Mouse (Mus musculus) CH12F3 (cell line): ENCODE data around the gene Gngt1.

Source experiments
- in situ Hi-C: fragments of 300-500 bp; cut with MboI; formaldehyde crosslinking; loops from 2 replicates; pipeline ENCODE4 v1.14.3; 2020; ENCODE audit warnings: low sequenced_read_pairs

The Gngt1 gene

DNA sequence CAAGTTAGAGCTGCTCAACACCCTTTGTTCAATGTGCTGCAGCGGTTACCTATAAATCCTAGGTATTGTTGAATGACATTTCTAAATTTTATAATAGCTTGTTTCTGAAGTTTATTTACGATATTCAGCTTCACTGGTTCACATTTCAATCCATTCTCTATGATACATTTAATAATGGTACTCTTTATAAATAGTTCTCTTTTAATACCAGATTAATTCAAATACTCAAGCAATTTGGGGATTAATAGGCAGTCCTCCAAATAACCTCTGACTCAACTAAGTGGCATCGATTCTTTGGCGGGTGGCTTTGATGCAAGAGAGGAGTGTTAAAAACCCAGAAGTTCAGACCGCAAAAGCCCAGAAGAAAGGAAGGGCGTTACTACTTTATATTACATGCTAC is at the start of gene Gngt1:
Gene Gngt1 (plus strand): TSS at position 301 of the 400 bp plus-strand sequence.
- in situ Hi-C loops: no loop called here

DNA sequence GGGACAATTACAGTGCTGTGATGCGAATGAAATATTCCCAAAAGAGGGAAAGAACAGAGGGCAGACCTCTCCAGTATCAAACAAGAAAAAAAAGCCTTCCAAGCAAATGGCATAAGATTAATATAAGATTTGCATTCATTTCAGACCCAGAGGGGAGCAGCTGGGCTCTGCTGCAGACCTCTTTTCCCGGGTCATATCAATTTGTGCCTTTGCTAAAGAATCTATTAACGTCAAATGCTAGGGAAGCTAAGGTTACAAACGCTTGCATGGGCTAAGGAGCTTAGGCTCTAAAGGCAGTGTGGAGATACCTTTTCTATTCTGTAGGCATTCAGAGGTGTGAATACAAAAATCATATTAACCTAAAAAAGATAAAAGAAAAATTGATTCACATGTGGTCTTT is 38.6 kb upstream of the Gngt1 start:
- in situ Hi-C loops: no loop called here

DNA sequence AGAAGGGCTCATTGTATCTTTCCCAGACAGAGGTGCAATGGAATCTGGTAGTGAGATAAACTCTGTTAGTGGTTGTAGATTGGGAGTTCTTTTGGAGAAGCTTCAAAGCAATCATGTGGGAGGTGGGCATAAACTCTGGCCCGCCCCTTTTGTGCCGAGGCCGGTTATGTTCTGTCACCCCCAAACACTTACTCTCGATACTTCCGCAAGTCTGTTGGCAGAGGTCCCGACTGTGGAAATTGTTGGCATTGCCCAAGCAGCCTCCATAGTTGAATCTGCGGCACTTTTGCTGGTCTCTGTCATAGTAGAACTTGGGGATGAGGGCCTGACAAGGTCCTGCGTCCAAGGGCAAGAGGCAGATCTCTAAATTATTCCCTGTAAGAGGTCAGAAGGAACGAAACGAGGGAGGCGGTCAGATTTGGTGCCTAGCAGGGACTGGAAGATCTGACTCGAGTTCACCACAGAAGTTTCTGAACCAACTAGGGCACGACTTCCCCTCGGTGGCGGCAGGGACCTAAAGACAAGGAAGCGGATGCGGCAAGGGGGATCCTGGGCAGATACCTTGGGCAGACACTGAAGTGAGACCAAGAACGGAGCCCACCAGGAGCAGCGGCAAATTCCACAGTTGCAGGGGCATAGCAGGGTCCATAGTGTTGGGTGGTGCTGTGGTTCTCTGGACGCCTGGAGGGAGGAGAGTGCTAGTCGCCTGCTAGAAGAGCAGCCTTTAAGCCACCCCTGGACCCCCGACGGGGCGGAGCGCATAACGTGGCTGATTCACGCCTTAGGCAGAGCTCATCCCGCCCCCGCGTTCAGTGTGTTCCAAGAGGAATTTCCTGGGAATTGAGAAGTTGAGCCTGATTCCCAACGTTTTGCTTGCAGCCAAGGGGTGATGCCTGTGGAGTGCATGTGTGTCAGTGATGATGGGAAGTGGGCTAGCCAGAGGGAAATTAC is 25.6 kb upstream of the Gngt1 start:
- in situ Hi-C loops: no loop called here

DNA sequence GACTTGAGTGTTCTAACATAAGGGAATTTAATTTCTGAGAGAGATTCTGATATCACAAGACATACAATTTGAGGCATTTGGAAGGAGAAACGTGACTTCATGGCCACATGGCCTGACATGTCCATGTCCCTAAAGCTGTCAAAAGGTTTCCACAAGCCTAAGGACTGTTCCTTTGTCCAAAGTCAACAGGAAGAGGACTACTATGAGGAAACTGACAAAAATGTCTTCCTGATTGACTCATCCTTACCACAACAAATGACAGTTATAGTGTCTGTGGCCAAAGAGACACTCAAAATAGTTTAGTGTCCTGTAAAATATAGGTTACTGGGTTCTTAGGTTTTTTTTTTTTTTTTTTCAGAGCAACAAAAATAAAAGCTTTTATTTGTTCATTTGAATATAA is 19.9 kb upstream of the Gngt1 start:
- in situ Hi-C loops: no loop called here

DNA sequence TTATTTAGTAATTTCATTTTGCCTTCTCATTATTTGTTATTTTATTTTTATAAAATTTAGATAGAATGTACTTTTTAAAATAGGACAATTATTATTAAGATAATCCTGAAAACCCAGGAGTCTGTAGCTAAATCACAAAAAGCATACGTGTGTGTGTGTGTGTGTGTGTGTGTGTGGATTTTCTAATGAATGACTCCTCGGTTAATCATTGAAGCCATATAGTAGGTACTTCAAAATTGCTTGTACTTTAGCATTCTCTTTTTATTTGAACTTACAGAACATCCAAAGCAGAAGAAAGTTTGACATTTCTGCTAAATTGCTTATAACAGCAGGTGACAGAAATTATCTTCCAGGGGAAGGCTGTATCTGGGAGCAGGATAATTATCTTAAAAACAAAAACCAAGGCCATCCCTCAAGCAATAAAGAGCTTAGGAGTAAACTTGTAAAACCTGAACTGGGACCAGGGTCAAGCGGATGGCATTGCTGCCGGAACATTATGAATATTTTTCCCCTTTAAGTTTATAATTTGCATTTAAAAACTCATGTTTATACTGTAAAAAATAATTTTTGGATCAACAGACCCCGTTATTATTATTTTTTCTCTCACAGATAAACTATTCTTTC is 10.8 kb upstream of the Gngt1 start:
- in situ Hi-C loops: no loop called here

DNA sequence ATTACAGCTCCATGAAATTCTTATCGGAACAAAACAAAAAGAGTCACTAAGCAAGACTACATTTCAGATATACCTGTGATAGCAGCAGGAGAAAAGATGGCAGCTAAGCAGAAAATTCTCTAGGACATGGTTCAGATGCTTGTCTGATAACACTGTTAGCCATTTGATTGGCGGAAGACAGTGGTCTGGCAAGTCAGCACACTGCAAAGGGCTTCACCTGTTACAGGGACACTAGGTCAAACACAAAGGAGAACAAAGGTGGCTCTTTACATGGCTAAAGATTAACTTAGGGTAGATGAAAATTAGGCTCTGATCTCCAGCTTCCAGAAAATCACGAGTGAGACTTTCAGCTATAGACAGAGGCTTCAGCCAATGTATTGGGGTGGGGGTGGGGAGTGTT is 4.8 kb upstream of the Gngt1 start, which contains the start of gene Tfpi2:
Gene Tfpi2 (minus strand): TSS at position 170 of the 400 bp plus-strand sequence.
- in situ Hi-C loops: no loop called here

DNA sequence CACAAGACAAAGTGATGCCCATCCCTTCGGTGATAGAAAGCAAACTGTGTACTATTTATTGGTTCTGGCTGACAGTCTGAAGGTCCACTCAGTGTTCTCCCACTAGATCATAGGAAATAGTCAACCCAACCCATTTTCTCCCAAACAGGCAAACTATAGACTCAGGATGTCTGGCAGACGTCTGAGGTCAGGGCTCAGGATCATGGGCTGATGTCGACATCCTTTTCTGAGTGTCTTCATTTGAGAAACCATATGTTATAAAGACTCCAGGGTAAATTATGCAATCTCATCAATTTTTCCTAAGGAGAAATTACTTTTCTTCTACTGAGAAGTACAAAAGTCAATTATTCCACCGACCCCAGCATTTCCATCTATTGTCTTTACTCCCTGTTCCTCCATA is 4.5 kb downstream of the Gngt1 start:
- in situ Hi-C loops: no loop called here

DNA sequence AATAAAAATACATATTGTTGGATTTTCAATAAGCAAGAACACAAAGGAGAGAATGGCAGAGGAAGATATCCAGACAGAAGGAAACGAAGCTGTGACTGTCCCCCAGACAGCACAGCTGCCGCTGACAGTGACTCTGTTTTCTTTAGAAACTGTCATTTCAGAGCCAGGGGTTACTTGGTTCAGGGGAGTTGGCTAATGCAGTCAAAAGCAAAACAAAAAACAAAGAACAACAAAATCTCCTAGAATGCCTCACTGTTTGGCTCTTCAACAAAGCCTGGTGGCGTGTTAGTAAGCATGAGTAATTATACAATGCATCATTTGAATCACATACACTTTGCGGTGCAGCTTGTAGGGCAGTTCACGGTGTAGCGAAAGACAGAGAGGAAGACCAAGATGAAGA is 5.7 kb downstream of the Gngt1 start:
- in situ Hi-C loops: no loop called here

DNA sequence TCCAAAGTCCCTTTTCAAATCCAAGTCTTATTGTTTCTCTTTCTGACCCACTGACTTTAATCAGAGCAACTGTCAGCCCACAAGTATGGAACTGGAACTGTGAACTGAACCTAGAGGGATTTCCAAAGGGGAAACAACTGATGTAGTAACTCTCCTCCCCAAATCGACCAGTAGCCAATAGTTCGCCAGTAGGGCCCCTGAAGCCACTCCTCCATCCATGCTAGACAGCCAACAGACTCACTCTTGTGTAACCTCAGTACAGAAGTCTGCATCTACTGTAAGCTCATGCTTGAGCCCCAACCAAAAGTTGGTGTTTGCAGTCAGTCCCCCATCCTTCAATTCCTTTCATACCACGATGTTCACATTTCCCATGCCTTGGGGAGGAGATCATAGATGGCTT is 7.1 kb downstream of the Gngt1 start:
- in situ Hi-C loops: no loop called here

DNA sequence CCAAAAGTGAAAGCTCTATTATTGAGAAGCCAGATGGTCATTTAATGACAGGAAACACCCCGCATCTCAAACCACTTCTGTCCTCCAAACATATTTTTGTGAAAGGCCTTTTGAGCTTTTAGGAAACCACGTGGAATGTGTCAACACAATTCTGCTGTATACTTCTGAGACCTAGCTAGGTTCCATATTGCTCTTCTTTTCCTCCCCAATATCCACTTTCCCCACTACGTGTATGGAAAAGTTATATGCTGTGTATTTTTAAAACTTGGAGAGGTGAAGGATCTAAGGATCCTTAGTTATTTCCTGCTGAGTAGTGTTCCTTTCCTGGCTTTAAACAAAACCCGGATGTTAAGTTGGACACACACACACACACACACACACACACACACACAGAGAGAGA is 9.9 kb downstream of the Gngt1 start:
- in situ Hi-C loops: no loop called here

DNA sequence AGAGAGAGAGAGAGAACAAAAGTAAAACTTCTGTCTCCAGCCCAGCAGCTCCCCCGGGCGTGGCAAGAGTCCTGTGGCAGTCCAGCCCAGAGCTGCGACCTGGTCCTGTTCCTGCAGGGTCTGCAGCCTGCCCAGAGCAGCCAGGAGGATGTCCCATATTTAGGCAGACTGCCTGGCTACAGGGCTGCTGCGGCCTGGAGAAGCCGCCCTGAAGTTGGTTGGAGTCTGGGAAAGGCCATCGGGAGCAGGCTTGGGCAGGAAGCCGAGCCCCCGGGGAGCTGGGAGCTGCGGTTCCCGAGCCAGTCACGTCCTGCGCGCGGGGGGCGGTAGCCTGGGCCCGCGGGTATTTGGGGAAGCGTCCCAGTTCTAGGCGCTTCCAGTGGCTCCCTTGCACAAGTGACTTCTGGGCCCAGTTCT is 10.3 kb downstream of the Gngt1 start, which contains the start of gene Gng11:
Gene Gng11 (plus strand): TSS at position 15 of the 417 bp plus-strand sequence.
- in situ Hi-C loops: no loop called here

DNA sequence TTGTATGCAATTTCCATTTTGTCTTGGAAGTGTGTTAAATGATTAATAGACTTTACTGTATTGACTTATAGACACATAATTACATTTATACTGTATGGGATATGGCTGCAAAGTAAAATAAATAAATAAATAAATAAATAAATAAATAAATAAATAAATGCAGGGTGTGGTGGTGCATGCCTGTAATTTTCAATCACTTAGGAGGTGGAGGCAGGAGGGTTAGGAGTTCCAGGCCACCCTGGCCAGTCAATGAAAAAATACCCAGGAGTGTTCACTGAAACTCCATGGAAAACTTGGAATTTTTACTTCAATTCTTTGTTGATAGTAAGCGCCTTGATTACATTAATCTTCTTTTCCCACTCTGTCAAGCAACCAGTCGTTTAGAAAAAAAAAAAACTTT is 11.2 kb downstream of the Gngt1 start:
- in situ Hi-C loops: no loop called here

DNA sequence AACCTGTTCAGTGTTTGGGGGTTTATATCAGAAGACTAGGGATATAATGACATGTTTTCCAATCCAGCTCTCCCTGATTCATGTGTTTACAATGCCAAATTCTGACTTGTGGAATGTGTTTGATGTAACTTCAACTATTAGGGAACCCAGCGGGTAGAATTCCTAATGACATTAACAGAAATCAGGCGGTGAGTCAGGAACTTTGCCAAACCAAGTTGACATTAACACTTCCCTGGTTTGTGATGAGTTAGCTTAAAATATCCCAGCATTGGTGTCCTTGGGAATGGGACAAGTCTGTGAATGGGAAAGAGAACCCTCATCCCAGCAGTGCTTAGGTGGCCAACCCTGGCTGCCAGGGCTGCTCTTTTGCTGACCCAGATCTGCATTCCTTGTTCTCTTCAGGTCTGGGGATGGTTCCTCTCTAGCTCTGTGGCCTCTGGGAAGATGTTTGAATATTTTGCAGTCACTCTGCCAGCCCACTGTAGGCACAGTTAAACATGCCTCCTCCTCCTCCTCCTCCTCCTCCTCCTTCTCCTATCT is 15.0 kb downstream of the Gngt1 start:
- in situ Hi-C loops: no loop called here

DNA sequence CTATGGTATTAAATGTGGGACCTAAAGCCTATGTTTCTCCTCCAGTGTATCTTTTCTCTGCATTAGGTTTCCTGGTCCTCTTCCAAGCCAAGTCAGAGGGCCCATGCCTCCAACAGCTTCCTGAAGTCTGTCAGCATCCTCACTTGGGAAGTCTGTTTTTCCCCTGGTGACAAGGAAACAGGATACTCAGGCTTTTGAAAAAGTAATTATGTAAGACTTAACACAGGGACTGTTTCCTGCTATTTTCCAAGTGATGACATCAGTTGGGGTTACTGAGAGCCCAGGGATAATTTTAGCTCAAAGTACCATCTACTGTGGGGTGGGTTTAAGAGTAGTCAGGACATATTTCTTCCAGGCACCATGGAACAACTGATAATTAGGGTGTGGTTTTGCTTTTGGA is 16.0 kb downstream of the Gngt1 start:
- in situ Hi-C loops: no loop called here

DNA sequence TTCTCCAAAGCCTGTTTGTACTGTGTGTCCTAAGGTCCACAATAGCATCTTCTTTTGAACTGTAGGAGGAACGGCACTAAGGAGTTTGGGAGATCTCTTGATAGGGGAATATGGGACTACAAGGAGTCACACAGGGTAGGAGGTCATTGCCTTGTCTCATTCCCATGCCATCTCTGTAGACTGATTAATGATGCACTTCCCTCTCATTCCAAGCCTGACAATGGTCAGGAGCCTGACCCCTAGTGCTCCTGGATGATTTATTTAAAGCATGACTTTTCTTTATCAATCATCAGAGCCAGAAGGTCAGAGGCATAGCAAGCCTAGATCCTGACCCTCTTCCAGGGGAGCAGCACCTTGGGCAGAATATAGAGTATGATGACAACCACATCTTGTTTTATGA is 29.1 kb downstream of the Gngt1 start:
- in situ Hi-C loops: no loop called here

DNA sequence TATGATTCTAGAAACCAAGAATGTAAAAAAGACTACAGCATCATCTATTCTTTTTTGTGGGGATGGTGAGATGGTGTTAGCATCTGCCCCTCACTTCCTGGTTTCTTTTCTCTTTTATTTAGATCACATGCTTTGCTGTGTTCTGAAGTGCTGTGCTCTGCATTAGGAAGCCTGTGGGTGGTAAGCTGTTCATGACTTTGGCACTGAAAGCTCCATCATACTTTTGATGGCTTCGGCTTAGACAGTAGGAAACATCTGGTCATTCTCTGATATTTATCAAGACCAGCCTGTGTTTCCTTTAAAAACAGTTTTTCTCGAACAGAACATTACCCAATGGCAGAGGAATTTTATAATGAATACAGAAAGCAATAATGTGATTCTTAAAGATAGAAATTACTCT is 32.8 kb downstream of the Gngt1 start:
- in situ Hi-C loops: no loop called here

DNA sequence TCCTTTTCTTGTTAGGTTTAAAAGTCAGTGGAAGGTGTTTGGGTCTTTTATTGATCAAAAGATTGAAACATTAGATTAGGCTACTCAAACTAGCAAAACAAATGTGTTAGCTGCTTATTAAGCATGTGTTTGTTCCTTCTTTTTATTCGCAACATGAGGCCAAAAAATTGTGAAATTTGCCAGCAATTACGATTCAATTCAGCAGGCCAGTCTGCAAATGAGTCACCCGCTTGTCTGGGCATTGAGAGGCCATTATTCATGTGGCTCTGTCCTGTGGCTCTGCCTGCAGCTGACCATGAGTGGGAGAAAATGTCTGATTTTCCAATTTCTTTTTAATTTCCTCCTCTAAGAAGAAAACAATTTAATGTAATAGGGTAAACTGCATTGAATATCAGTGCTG is 37.4 kb downstream of the Gngt1 start:
- in situ Hi-C loops: no loop called here

DNA sequence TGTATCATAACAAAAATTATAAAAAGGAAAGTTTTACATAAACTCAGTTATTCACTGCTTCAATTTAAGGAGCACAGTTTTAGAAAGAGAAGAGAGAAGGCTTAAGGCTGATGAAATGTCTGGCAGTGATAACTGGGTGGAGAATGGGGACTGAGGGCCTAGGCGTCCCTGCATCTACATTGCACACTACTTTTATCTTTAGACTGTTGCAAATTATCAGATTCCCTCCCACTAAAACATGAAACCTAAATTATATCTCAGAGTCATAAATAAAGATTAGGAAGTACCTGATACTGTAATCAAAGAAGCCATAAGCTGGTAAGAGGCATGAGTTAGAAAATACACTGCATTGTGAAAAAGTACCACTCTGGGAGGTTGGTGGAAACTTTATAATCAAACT is 48.2 kb downstream of the Gngt1 start:
- in situ Hi-C loops: no loop called here
